Mouse (Mus musculus): Measurements from ENCODE around the gene Gm9767. TPM values are rescaled to one million over a fixed set of nuclear protein-coding genes. Genes with fewer than 3 reads are reported as not detected.

Gm9767 gene
- total and polyA plus RNA-seq, 2 experiments from 2014 or later, result 0.82 to 2.5 TPM

DNA sequence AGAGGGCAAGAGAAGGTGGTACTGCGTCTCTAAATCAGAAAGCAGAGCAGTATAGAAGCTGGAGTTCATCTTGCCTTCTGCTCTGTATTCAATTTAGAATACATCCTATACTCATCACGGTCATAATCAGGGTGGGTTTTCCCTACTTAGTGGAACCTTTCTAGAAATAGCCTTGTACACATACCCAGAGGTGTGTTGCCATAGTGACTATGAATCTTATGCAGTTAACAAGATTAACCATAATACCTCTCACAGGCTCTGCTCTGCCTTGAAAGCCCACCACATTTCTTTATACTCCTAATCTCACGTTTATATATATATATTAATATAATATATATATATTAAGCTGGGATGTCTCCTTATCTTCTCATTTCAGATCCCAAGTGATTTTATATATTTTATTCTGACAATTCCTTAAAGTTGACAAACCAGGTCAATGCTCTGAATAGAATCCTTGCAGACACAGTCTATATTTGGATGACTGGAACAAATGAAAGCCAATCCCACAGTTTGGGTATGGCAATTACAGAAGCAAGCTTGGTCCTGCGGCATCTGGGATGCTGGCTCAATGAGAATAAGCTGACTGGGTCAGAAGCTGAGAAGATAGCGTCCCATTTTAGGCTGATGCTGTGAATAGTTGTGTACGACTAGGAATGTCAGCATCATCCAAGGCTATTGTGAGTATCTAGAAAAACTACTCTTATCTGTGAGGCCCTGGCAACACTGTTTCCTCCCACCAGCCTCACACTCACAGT is 41.2 kb downstream of the Gm9767 start:
- Histone ChIP-seq H3K4me1 (ENCODE audit: insufficient read depth, low read length) (no peaks in the 10 kb centered on the region), H3K9ac (replicated peaks; ENCODE audit: low read length, poor library complexity, severe bottlenecking) (no peak overlapping the region), H3K27me3 (ENCODE audit: insufficient read depth, low read length) (no peaks in the 10 kb centered on the region), H3K4me3 (ENCODE audit: low read depth, low read length) (no peak overlapping the region), H3K9me3 (ENCODE audit: low read length) (no peaks in the 10 kb centered on the region), H3K27ac (ENCODE audit: low read depth, low read length) (no peak overlapping the region), H3K36me3 (ENCODE audit: insufficient read depth, low read length) (no peaks in the 10 kb centered on the region), H3K4me2 (ENCODE audit: low read depth, low read length, poor library complexity, severe bottlenecking) (no peak overlapping the region)
- 63% methylated on average over 6 of the region's 6 CpGs for WGBS
- ATAC-seq (ENCODE audit: low FRiP score), result peak; percentile 65
- no peak for TF ChIP-seq CTCF (IDR thresholded peaks at IDR 0.05)
- DNase-seq (ENCODE audit: low spot score), result peak; percentile 12

DNA sequence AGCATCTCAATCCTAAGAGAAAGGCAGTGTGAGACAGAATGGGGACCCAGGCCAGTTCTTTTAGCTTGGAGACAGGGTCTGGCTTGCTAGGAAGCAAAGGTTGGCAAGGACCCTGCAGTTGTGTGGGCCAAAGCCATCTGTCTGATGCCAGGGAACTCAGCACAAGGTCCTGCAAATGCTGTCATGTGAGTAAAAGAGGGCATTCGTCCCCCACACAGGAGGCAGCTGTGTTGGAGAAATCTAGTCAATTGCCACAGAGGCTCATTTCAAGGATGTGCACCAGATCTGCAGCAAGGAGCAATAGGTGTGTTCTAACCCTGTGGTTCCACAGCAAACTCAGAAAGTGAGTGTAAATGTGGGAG is 41.7 kb downstream of the Gm9767 start:
- Histone ChIP-seq H3K27ac (ENCODE audit: low read depth, low read length) (no peak overlapping the region), H3K4me3 (ENCODE audit: low read depth, low read length) (no peak overlapping the region), H3K9ac (replicated peaks; ENCODE audit: low read length, poor library complexity, severe bottlenecking) (no peak overlapping the region), H3K27me3 (ENCODE audit: insufficient read depth, low read length) (no peaks in the 10 kb centered on the region), H3K4me2 (ENCODE audit: low read depth, low read length, poor library complexity, severe bottlenecking) (no peak overlapping the region), H3K9me3 (ENCODE audit: low read length) (no peaks in the 10 kb centered on the region), H3K4me1 (ENCODE audit: insufficient read depth, low read length) (no peaks in the 10 kb centered on the region), H3K36me3 (ENCODE audit: insufficient read depth, low read length) (no peaks in the 10 kb centered on the region)
- 65% methylated on average over 1 of the region's 1 CpGs for WGBS
- peak; percentile 47; the same call in 1 of the 2 replicates for ATAC-seq (ENCODE audit: low FRiP score)
- no peak for TF ChIP-seq CTCF (IDR thresholded peaks at IDR 0.05)
- peak; percentile 64 for DNase-seq (ENCODE audit: low spot score)

Other genes starting within 250 kb of the Gm9767 start
- 32.0 and 42.6 TPM in 2 replicates for gene Tmem200a, start 797 bp downstream of the Gm9767 start, total RNA-seq (2014; rRNA removed)
- gene Tmem200a, start 797 bp downstream of the Gm9767 start, polyA plus RNA-seq (2015; fragmentation: Nextera tagmentation; extraction: Ambion mirVana), result 20.7 and 21.6 TPM in 2 replicates
- gene Samd3, start 151.5 kb downstream of the Gm9767 start, total RNA-seq (2014; rRNA removed), result 0.66 and 1.4 TPM in 2 replicates
- 0.23 and 1.1 TPM in 2 replicates for gene Samd3, start 151.5 kb downstream of the Gm9767 start, polyA plus RNA-seq (2015; fragmentation: Nextera tagmentation; extraction: Ambion mirVana)